Mouse (Mus musculus): ENCODE data around the gene Tbc1d10c.

The Tbc1d10c gene

GRCm38 (mm10) chr19:4191528-4192250 lies 605 bp upstream of the Tbc1d10c start, which contains the start of gene Ppp1ca:
Ppp1ca (plus strand) TSS chr19:4192065.
- DNase-seq (ENCODE audit: low spot score), result peak; percentile 77

GRCm38 (mm10) chr19:4189051-4189620 lies 1.9 kb downstream of the Tbc1d10c start:
- no peak for DNase-seq (ENCODE audit: low spot score)

DNA sequence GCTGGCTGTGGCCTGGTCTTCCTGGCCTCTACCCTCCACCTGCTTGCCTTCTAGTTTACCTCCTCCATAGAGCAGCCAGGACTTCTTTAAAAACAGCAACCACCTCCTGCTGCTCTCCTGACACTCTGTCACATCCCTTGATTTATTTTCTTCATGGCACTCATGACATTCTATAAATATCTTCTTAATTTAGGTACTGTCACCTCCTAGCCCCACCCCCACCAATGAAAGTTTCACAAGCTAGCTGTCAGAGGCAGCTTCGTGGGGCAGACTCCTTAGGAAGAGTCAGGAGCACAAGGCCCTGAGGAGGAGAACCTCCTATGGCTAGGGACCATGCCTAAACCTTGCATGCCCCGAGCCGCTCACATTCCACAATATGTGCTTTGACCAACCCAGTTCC lies 3.8 kb downstream of the Tbc1d10c start:
- no peak for DNase-seq (ENCODE audit: low spot score)

GRCm38 (mm10) chr19:4184976-4185975 lies 5.8 kb downstream of the Tbc1d10c start:
- DNase-seq (ENCODE audit: low spot score), result no peak

- no peak for DNase-seq (ENCODE audit: low spot score)
Measured at GRCm38 (mm10) chr19:4183689-4184088, 7.4 kb downstream of the Tbc1d10c start.

DNA sequence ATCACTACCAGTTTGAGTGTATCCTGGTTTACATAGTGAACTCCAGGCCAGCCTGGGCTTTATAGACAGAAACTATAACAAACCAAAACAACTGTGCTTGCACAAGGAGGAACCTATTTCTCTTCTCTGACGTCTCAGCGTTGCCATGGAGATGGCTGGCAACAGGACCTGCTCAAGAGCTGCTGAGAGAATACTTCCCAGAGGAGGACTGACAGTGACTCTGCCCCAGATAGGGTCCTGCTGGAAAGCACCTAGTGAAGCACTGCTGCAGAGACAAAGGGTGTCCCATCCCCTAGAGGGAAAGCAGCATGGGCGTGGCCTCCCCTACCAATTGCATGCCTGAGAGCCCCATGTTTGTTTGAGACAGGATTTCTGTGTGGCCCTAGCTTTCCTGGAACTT lies 9.2 kb downstream of the Tbc1d10c start:
- no peak for DNase-seq (ENCODE audit: low spot score)

GRCm38 (mm10) chr19:4180411-4180810 lies 10.7 kb downstream of the Tbc1d10c start:
- DNase-seq (ENCODE audit: low spot score), result no peak

GRCm38 (mm10) chr19:4175368-4175947 lies 15.6 kb downstream of the Tbc1d10c start, which contains the start of gene Carns1:
Carns1 (minus strand) TSS chr19:4175479.
- no peak for DNase-seq (ENCODE audit: low spot score)

DNA sequence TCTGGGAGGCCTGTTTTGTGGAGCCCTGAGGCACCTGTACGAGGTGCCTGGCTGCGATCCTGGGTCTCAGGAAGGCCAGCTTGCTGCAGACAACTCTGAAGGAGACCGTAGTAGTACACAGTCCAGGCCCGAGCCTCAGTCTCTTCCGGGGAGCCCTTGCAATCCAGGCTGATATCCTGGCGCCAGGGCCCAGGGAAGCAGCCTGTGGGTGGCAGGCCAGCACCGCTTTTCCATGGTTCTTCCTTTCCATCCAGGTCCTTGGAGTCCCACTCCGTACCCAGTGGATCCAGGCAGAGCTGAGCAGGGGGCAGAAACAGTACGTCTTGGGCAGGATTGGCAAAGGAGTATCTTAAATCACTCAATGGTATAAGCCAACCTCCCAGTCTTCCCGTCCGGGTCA lies 18.2 kb downstream of the Tbc1d10c start:
- DNase-seq (ENCODE audit: low spot score), result no peak

DNA sequence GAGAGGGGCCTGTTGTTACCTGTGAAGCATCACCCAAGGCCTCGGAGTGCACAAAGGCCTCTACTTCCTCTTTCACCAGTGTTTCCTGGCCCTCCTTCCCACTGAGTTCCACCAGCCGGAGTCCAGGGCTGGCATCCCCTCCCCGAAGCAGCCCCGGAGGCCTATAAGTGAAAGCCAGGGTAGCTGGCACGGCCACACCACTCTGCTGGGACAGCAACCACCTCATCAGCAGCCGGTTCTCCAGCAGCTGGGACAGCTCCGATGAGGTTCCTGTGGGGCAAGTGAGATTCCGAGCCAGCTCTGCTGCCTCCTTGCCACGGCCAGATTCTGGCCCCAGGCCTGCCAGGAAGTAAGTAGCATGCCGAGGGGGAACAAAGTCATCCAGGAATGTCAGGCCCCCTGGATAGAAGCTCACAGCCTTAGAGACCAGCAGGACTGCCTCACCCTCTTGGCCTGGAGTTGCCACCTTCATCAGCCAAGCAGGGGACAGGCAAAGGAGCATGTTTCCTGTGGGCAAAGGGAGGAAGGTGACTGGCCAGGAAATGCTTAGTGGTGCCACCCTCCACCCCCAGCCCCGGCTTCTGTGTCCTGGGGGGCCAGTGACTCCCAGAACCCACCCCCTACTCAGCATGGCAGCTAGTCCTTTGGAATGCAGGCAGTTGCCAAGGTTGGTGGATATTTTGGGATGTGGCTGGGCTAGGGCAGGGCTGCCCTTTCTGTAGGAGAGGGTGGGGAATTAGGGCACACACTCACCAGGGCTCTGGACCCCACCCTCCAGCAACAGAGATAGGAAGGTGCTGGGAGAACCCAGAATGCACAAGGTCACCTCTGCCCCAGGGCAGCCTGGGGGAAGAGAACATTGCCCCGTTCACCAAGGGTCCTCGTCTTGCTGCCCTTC lies 19.4 kb downstream of the Tbc1d10c start:
- no peak for DNase-seq (ENCODE audit: low spot score)

DNA sequence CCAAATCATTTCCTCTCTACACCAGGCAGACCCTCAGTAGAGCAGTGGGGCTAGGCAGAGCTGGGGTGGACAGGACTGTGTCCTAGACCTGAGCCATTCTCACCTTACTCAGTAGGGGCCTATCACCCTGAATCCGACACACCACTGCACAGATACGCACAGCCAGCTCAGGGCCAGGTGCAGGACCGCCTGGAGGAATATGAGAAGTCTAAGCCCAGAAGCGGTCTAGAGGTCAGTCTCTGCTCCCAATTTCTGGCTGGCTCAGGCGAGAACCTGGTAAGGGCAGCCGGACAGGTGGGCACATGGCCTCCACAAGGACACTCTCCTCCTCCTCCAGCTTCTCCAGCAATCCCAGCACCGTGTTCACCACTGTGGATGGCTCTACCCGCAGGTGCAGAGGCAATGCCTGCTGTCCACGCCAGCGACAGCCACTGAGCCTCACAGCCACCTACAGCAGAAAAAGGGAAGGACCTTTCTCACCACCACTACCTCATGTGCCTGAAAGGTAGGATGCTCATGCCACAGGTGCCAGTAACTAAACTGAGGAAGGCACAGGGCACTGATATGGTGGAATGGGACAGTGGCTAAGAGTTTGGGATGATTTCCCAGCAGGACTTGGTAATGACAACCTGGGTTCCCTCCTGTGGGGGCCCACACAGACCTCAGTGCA lies 20.2 kb downstream of the Tbc1d10c start:
- no peak for DNase-seq (ENCODE audit: low spot score)

DNA sequence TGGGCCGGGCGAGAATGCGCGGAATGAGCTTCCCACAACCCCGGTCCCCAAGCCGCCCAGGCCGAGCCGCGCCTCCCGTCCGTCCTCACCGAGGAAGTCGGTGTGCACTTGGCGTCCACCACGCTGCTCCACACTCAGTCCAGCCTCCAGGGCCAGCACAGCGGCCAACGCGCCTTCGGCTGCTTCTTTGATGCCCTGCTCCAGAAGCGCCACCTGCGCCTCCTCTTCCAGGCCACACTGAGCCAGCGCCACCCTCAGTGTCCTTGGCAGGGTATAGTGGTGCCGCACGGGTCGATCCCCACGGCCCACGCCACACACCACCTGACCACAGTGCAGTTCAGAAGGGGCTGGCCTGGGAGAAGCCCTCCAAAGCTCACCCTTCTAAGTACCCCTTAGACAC lies 21.3 kb downstream of the Tbc1d10c start:
- no peak for DNase-seq (ENCODE audit: low spot score)

GRCm38 (mm10) chr19:4169378-4169784 lies 21.7 kb downstream of the Tbc1d10c start:
- DNase-seq (ENCODE audit: low spot score), result peak; percentile 99

DNA sequence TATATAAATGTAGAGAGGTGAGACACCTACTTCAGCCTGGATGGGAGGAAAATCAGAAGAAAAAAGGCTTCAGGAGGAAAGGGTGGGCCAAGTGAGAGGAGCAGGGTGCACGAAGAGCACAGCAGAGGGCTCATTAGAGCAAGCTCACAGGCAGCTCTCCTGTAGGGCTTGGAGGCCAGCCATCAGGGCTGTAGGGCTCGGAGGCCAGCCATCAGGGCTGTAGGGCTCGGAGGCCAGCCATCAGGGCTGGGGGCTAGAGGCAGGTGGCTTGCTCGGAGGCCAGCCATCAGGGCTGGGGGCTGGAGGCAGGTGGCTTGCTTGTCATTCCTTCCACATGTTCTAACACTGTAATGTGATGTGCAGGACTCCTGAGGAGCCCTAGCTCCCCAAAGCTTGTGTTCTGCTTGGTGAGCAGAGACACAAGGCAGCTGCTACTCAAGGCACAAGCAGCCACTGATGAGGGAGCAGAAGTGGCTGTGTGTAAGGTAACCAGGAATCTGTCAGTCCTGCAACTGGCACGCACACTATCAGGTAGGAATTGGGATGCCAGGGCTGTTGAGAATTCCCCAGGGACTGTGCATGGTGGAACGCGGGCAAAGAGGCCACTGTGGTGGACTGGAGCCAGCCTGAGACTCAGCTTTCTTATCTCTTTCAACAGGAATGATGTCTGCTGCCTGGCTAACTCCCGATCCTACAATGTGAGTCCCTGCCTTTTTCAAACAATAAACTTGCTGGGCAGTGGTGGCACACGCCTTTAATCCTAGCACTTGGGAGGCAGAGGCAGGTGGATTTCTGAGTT lies 24.2 kb downstream of the Tbc1d10c start:
- no peak for DNase-seq (ENCODE audit: low spot score)

DNA sequence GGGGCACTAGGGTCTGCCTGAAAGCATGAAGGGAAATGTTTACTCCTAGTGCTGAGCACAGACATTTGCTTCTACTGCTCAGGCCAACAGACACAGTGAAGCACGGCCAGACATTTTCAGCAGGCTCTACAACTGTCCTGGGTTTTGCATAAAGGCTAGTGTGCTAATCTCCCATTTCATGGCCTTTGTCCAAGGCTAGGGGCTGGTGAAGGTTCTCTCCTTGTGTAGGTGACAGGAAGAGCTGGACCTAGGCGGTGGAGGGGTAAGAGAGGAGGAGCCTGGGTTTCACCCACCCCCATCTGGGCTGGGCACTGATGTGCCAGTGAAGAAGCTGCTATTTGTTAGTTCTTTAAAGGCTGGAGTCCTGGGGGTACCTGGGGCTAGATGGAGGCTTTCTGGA lies 26.4 kb downstream of the Tbc1d10c start:
- no peak for DNase-seq (ENCODE audit: low spot score)

DNA sequence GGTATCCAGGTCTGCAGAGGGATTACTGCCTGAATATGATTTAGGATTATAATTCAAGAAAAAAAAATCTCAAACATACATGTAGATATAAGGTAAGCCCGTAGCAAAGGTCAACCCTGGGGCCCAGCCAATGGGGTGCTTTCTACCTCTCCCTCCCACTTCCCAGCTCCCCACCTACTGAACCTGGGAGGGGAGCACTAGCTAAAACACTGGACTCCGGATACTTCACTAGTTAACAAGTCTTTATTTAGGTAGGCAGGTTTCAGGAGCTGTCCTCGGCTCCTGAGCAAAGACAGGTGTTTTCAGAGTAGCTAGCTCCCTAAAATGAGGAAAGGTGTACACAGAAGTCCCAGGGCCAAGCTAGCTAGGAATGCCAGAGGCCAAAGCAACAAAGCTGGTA lies 27.0 kb downstream of the Tbc1d10c start:
- DNase-seq (ENCODE audit: low spot score), result no peak

GRCm38 (mm10) chr19:4163543-4163887 lies 27.6 kb downstream of the Tbc1d10c start:
- no peak for DNase-seq (ENCODE audit: low spot score)

DNA sequence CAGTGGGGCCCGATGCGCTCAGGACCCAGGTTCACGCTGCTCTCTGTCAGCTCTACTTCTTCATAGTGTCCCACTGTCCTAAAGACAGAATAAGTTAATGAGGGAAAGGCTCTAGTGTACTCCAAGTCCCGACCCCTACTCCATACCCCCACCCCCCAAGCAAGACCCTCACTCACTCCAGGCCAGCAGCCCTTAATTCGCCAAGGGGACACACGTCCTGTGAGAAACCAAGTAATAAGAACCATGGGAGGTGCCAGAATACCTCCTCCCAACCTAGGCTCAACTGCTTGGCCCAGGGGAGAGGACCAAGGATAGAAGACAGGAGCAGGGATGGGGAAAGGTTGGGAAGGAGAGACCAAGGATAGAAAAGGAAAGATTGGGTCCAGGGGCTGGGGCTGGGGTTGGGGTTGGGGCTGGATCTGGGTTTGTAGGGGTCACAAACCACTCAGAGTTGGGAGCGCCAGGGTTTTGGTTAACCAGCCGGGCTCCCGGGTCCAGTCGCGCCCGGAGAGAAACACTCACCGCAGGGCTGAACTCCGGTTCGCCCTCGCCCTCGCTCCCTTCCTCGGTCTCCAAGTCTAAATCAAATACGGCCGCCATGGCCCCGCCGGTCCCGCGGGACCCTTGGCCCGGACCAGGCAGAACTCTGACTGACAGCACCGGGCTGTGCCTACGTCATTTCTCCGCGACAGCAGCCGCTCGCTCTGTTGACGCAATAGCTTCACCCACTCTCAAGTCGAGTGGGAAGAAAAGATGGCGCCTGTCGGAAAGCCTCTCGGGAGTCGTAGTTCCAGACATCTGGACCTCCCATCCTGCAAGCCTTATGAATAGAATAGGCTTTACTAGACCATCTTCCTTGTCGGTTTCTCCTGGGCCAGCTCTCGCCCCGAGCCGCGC lies 28.2 kb downstream of the Tbc1d10c start, which contains the start of gene Rps6kb2:
Rps6kb2 (minus strand) TSS at position 709 of the 897 bp plus-strand sequence.
- peak; percentile 96 for DNase-seq (ENCODE audit: low spot score)

GRCm38 (mm10) chr19:4159049-4159448 lies 32.0 kb downstream of the Tbc1d10c start:
- DNase-seq (ENCODE audit: low spot score), result no peak

Data from layer of hippocampus, adult 9-10 months (tissue).